In the genomic region with DNA sequence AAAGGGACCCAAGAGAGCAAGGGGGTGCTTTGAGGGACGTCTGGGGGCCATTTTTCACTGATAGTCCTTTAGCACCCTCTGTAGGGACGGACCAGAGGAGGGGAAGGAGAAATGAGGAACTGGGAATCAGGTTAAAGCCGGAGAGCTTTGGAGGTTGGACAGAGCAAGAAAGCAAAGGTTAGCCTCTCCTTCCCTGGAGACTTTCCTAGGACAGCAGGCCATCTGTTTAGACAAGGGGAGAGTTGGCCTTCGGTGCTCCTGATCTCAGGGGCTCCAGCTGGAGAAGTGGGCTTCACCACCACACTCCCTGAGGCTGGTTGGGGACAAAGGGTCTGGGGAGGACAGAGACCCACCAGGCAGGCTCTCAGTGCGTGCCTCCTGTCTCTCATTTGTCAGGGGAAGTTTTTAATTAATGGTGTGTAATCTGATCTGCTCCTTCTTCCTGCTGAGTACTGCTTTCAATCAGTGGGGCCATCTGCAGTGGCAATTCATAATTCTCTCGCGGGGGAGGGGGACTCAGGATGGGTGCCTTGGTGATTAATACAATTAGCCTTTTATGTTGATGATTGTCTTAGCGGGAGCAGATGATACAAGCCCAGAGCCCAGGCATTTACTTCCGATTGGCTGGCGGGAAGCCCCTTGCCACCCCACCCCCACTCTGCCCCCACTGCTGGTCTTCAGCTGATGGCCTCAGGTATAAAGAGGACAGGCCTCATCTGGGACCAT, we compare ENCODE assay signal across 10 mouse cellular contexts. TPM values are rescaled to one million over a fixed set of nuclear protein-coding genes. Genes with fewer than 3 reads are reported as not detected.
DNase-seq lines count a peak whose midpoint lies in the region; ATAC-seq and TF ChIP-seq lines count a peak whose summit lies in the region.
"Had no signal": no experiment of that assay in that cellular context is flagged by ENCODE, and none has a peak within 500 bp of the region (broad histone marks: within the 10 kb centered on the region; RNA-seq: fewer than 3 reads in every experiment).

No protein-coding gene starts in this region.

- no peak overlapping the region for H3K4me3 ChIP-seq in forebrain, postnatal 0 days (ENCODE audit: low read depth, low read length)
- H3K4me3 ChIP-seq in midbrain, embryonic 11.5 days (ENCODE audit: low read depth, low read length): no peak overlapping the region
- no peak overlapping the region for H3K4me3 ChIP-seq in left cerebral cortex, adult 2 months

- peaks cover 21% of the 10 kb centered on the region for H3K4me1 ChIP-seq in forebrain, postnatal 0 days (ENCODE audit: insufficient read depth)
- peaks cover 14% of the 10 kb centered on the region for H3K4me1 ChIP-seq in midbrain, embryonic 11.5 days (ENCODE audit: control insufficient read depth, insufficient read depth, low read length)

- H3K9me3 ChIP-seq in forebrain, postnatal 0 days (ENCODE audit: low read length): no peaks in the 10 kb centered on the region
- no peaks in the 10 kb centered on the region for H3K9me3 ChIP-seq in midbrain, embryonic 11.5 days (ENCODE audit: control insufficient read depth, low read length)

- no peak overlapping the region for H3K4me2 ChIP-seq in forebrain, postnatal 0 days (ENCODE audit: low read depth)
- no peak overlapping the region for H3K4me2 ChIP-seq in midbrain, embryonic 11.5 days

- no peak for TF ChIP-seq CTCF in forebrain, postnatal 0 days (IDR thresholded peaks at IDR 0.05; ENCODE audit: low read depth)
- TF ChIP-seq CTCF in left cerebral cortex, adult 2 months (IDR thresholded peaks at IDR 0.05): no peak

- H3K27me3 ChIP-seq in forebrain, postnatal 0 days (ENCODE audit: insufficient read depth, low read length): no peaks in the 10 kb centered on the region
- no peaks in the 10 kb centered on the region for H3K27me3 ChIP-seq in midbrain, embryonic 11.5 days (ENCODE audit: control insufficient read depth, insufficient read depth, low read length)

- intact Hi-C loops in left cerebral cortex, adult 2 months (cut with DNase I): no loop called here

- peak overlapping the region; percentile 9; the same call in 1 of the 2 replicates for H3K27ac ChIP-seq in forebrain, postnatal 0 days (ENCODE audit: low read depth, low read length)
- H3K27ac ChIP-seq in midbrain, embryonic 11.5 days (ENCODE audit: low read depth, low read length): peak overlapping the region; percentile 35; the same call in 1 of the 2 replicates
- H3K27ac ChIP-seq in left cerebral cortex, adult 2 months: no peak overlapping the region

- no peak overlapping the region for H3K9ac ChIP-seq in forebrain, postnatal 0 days
- H3K9ac ChIP-seq in midbrain, embryonic 11.5 days (ENCODE audit: low read length): no peak overlapping the region

- no peaks in the 10 kb centered on the region for H3K36me3 ChIP-seq in forebrain, postnatal 0 days (ENCODE audit: insufficient read depth)
- H3K36me3 ChIP-seq in midbrain, embryonic 11.5 days (ENCODE audit: control insufficient read depth, insufficient read depth, low read length): no peaks in the 10 kb centered on the region

- WGBS in forebrain, postnatal 0 days: 14% methylated on average over 10 of the region's 10 CpGs
- WGBS in midbrain, embryonic 11.5 days: 20% methylated on average over 10 of the region's 10 CpGs

- peak; percentile 47 for DNase-seq in cerebellum, adult 11-12 months
- DNase-seq in cerebellum, postnatal 4 days (ENCODE audit: low spot score in 2 of 2): no peak
- peak; percentile 56 for DNase-seq in cerebellum, adult 9-11 months
- no peak for DNase-seq in forebrain, postnatal 0 days
- DNase-seq in midbrain, embryonic 11.5 days (ENCODE audit: low spot score, missing footprints): peak; percentile 82
- DNase-seq in thymus, postnatal 10 days (ENCODE audit: low spot score in 2 of 2): no peak
- DNase-seq in left cerebral cortex, adult 2 months (ENCODE audit: extremely low spot score in 1 of 2, low spot score in 2 of 2): no peak
- no peak for DNase-seq in adrenal gland, postnatal 25 days
- DNase-seq: kidney, adult 8-10 months had no signal

- ATAC-seq in forebrain, postnatal 0 days: peak; percentile 69
- peak; percentile 63; the same call in 1 of the 2 replicates for ATAC-seq in midbrain, embryonic 11.5 days (ENCODE audit: low FRiP score)

RNA-seq across cellular contexts. Expression of a gene that starts 6.4 kb away (rescaled TPM):
- not detected in 2 replicates for total RNA-seq in forebrain, postnatal 0 days (2014; rRNA removed)
- polyA plus RNA-seq in forebrain, postnatal 0 days (2015; fragmentation: Nextera tagmentation; extraction: Ambion mirVana): 0.06 TPM in 1 of 2 replicates, not detected in the other
- 0.11 and 0.22 TPM in 2 replicates for polyA plus RNA-seq in midbrain, embryonic 11.5 days (2014; fragmentation: Nextera tagmentation; extraction: Ambion mirVana)
- total RNA-seq in left cerebral cortex, adult 2 months (2021): under 1 TPM; 0.61 to 0.70 TPM
- total RNA-seq in adrenal gland, postnatal 25 days (2021): not detected in 2 replicates
- polyA plus RNA-seq: liver, embryonic 16.5 days had no signal

RNA-seq across cellular contexts. Expression of a gene that starts 17.0 kb away (rescaled TPM):
- 0.46 and 0.76 TPM in 2 replicates for total RNA-seq in forebrain, postnatal 0 days (2014; rRNA removed)
- 0.59 and 0.64 TPM in 2 replicates for polyA plus RNA-seq in forebrain, postnatal 0 days (2015; fragmentation: Nextera tagmentation; extraction: Ambion mirVana)
- polyA plus RNA-seq in midbrain, embryonic 11.5 days (2014; fragmentation: Nextera tagmentation; extraction: Ambion mirVana): 0.37 and 0.38 TPM in 2 replicates
- total RNA-seq in left cerebral cortex, adult 2 months (2021): under 1 TPM; 0.59 to 0.79 TPM
- 1.9 and 3.3 TPM in 2 replicates for total RNA-seq in adrenal gland, postnatal 25 days (2021)

RNA-seq across cellular contexts. Expression of a gene that starts 28.7 kb away (rescaled TPM):
- total RNA-seq in forebrain, postnatal 0 days (2014; rRNA removed): not detected in 2 replicates
- polyA plus RNA-seq in forebrain, postnatal 0 days (2015; fragmentation: Nextera tagmentation; extraction: Ambion mirVana): not detected in 2 replicates
- not detected in 2 replicates for polyA plus RNA-seq in midbrain, embryonic 11.5 days (2014; fragmentation: Nextera tagmentation; extraction: Ambion mirVana)
- under 1 TPM in 1 of 2 experiments, not detected in 1; 0.25 TPM for total RNA-seq in left cerebral cortex, adult 2 months (2021)
- 0.82 TPM in 1 of 2 replicates, not detected in the other for total RNA-seq in adrenal gland, postnatal 25 days (2021)
- polyA plus RNA-seq: liver, embryonic 16.5 days had no signal

RNA-seq across cellular contexts. Expression of a gene that starts 43.9 kb away (rescaled TPM):
- 27.5 and 39.7 TPM in 2 replicates for total RNA-seq in forebrain, postnatal 0 days (2014; rRNA removed)
- polyA plus RNA-seq in forebrain, postnatal 0 days (2015; fragmentation: Nextera tagmentation; extraction: Ambion mirVana): 31.7 and 34.2 TPM in 2 replicates
- polyA plus RNA-seq in midbrain, embryonic 11.5 days (2014; fragmentation: Nextera tagmentation; extraction: Ambion mirVana): 214 and 230 TPM in 2 replicates
- total RNA-seq in left cerebral cortex, adult 2 months (2021): 10 to 100 TPM in 1 of 2 experiments, 1 to 10 TPM in 1; 8.0 to 10.6 TPM
- 13.4 and 13.6 TPM in 2 replicates for total RNA-seq in adrenal gland, postnatal 25 days (2021)

Comparison
In these comparisons a context has a peak if more than half of its experiments do, and no peak if none do; other contexts are left out.
1. DNase-seq: peak in cerebellum, adult 11-12 months (single experiment), cerebellum, adult 9-11 months (single experiment) and midbrain, embryonic 11.5 days (single experiment); none in cerebellum, postnatal 4 days (0 of 2), forebrain, postnatal 0 days (single experiment), thymus, postnatal 10 days (0 of 2), left cerebral cortex, adult 2 months (0 of 2) and adrenal gland, postnatal 25 days (single experiment).